Mouse (Mus musculus): Measurements from ENCODE around the gene Brinp2. TPM values are rescaled to one million over a fixed set of nuclear protein-coding genes. Genes with fewer than 3 reads are reported as not detected.

Gene Brinp2
- total and polyA plus RNA-seq, 3 experiments: 0.03 TPM; not detected in 2

- no peaks in the 10 kb centered on the region for H3K9me3 ChIP-seq (replicated peaks; ENCODE audit: insufficient read depth, low read length)
- no peak for DNase-seq (ENCODE audit: low read depth, low spot score)
- peaks cover 0 to 12% of the 10 kb centered on the region in 2 experiments; a peak in 3 of 4 replicates for H3K4me1 ChIP-seq (ENCODE audit: control insufficient read depth in 1 of 2, insufficient read depth in 2 of 2, low read length in 2 of 2)
- TF ChIP-seq HCFC1 (IDR thresholded peaks at IDR 0.05; ENCODE audit: low read depth, low read length) (no peak), TCF12 (IDR thresholded peaks at IDR 0.05; ENCODE audit: low read depth, low read length) (no peak), MYB (IDR thresholded peaks at IDR 0.05; ENCODE audit: low read depth, low read length) (no peak), POLR2A (IDR thresholded peaks at IDR 0.05; ENCODE audit: control insufficient read depth in 1 of 2, insufficient read depth in 1 of 2, low read depth in 1 of 2, low read length in 2 of 2, poor library complexity in 1 of 2) (no peak)
- H3K79me2 ChIP-seq (ENCODE audit: control insufficient read depth, insufficient read depth, low read length, poor library complexity): no peaks in the 10 kb centered on the region
- no peak overlapping the region for H3K27ac ChIP-seq (ENCODE audit: control insufficient read depth, low read depth, low read length)
- no peak overlapping the region for H3K9ac ChIP-seq (ENCODE audit: control insufficient read depth, low read depth, low read length, poor library complexity, severe bottlenecking)
- H3K36me3 ChIP-seq (ENCODE audit: control insufficient read depth in 1 of 2, insufficient read depth in 2 of 2, low read length in 2 of 2): peaks cover 0 to 18% of the 10 kb centered on the region in 2 experiments; a peak in 2 of 4 replicates
- H3K4me3 ChIP-seq (ENCODE audit: control insufficient read depth in 1 of 2, insufficient read depth in 1 of 2, low read depth in 2 of 2, low read length in 2 of 2): no peak overlapping the region
- H3K27me3 ChIP-seq (ENCODE audit: control insufficient read depth in 1 of 2, insufficient read depth in 2 of 2, low read length in 2 of 2): no peaks in the 10 kb centered on the region
These were observed 142.4 kb downstream of the Brinp2 start for GRCm38 (mm10) chr1:158213736-158214135.

DNA sequence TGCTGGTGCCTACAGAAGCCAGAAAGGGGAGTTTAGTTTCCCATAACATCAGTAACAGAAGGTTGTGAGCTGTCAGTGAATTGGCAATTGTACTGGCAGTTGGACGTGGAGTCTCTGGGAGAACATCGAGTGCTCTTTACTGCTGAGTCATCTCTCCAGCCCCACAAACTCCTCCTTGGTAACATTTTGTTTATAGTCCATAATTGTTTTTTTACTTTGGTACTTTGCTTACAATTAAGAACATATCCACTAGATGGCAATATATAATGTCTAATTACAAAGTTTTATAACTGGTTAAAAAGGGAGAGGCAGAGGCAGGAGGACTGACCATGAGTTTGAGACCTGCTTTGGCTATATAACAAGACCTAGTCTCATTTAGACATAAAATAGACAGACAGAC is 148.5 kb downstream of the Brinp2 start:
- TF ChIP-seq ZC3H11A (IDR thresholded peaks at IDR 0.05; ENCODE audit: low read depth, low read length) (peak; percentile 61), MAX (IDR thresholded peaks at IDR 0.05; ENCODE audit: low read length) (no peak), MYB (IDR thresholded peaks at IDR 0.05; ENCODE audit: low read depth, low read length) (no peak), MAFK (IDR thresholded peaks at IDR 0.05; ENCODE audit: borderline replicate concordance, low read depth, low read length) (peak; percentile 69), RAD21 (IDR thresholded peaks at IDR 0.05; ENCODE audit: low read depth, low read length) (peak; percentile 70), ZNF384 (IDR thresholded peaks at IDR 0.05; ENCODE audit: low read depth, low read length) (peak; percentile 88), SMC3 (IDR thresholded peaks at IDR 0.05; ENCODE audit: low read depth, low read length) (peak; percentile 57; the same call in 1 of the 2 replicates), CTCF (IDR thresholded peaks at IDR 0.05 in 2 of 3, conservative IDR thresholded peaks at IDR 0.05 in 1 of 3; ENCODE audit: control insufficient read depth in 1 of 3, insufficient read depth in 1 of 3, low read depth in 2 of 3, low read length in 3 of 3, poor library complexity in 1 of 3, severe bottlenecking in 1 of 3) (peak in 1 of 3 experiments; percentile 54; a peak in 2 of 6 replicates)

DNA sequence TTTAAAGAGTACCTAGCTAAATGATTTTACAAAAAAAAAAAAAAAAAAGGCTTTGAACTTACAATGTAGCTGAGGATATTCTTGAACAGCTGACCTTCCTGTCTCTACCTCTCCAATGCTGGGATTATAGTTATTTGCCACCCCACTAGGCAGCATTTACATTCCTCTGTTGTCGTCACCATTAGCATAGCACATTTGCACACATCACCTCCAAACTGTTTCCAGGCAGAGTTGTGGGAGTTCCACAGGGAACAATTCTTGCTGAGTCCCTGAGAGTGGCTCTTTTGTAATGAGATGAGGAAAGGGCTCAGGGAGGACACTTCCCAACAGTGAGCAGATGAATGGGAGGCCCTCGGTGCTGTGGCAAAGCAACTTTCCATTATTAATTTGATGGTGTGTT is 153.2 kb downstream of the Brinp2 start:
- H3K9ac ChIP-seq (ENCODE audit: control insufficient read depth, low read depth, low read length, poor library complexity, severe bottlenecking): no peak overlapping the region
- no peaks in the 10 kb centered on the region for H3K79me2 ChIP-seq (ENCODE audit: control insufficient read depth, insufficient read depth, low read length, poor library complexity)
- H3K36me3 ChIP-seq (ENCODE audit: control insufficient read depth in 1 of 2, insufficient read depth in 2 of 2, low read length in 2 of 2): no peaks in the 10 kb centered on the region
- H3K4me1 ChIP-seq (ENCODE audit: control insufficient read depth in 1 of 2, insufficient read depth in 2 of 2, low read length in 2 of 2): no peaks in the 10 kb centered on the region
- no peak for TF ChIP-seq MYC (IDR thresholded peaks at IDR 0.05; ENCODE audit: low read depth, low read length)
- no peak for TF ChIP-seq TCF12 (IDR thresholded peaks at IDR 0.05; ENCODE audit: low read depth, low read length)
- TF ChIP-seq TAL1 (IDR thresholded peaks at IDR 0.05; ENCODE audit: low read length): no peak
- no peak for TF ChIP-seq NELFE (IDR thresholded peaks at IDR 0.05; ENCODE audit: low read depth, low read length)
- TF ChIP-seq CHD2 (IDR thresholded peaks at IDR 0.05; ENCODE audit: low read length): no peak
- TF ChIP-seq MXI1 (IDR thresholded peaks at IDR 0.05; ENCODE audit: low read depth, low read length): no peak
- TF ChIP-seq JUND (IDR thresholded peaks at IDR 0.05; ENCODE audit: low read depth, low read length): no peak
- no peak for TF ChIP-seq GABPA (IDR thresholded peaks at IDR 0.05; ENCODE audit: low read depth, low read length)
- no peak for TF ChIP-seq ZMIZ1 (IDR thresholded peaks at IDR 0.05; ENCODE audit: low read depth, low read length)
- TF ChIP-seq GATA1 (IDR thresholded peaks at IDR 0.05; ENCODE audit: low read depth, low read length): no peak
- H3K27me3 ChIP-seq (ENCODE audit: control insufficient read depth in 1 of 2, insufficient read depth in 2 of 2, low read length in 2 of 2): no peaks in the 10 kb centered on the region
- no peaks in the 10 kb centered on the region for H3K9me3 ChIP-seq (replicated peaks; ENCODE audit: insufficient read depth, low read length)
- H3K27ac ChIP-seq (ENCODE audit: control insufficient read depth, low read depth, low read length): no peak overlapping the region
- DNase-seq (ENCODE audit: low read depth, low spot score): no peak
- no peak overlapping the region for H3K4me3 ChIP-seq (ENCODE audit: control insufficient read depth in 1 of 2, insufficient read depth in 1 of 2, low read depth in 2 of 2, low read length in 2 of 2)

More for the DNA sequence above, 148.5 kb downstream of the Brinp2 start:
- no peaks in the 10 kb centered on the region for H3K4me1 ChIP-seq (ENCODE audit: control insufficient read depth in 1 of 2, insufficient read depth in 2 of 2, low read length in 2 of 2)
- no peaks in the 10 kb centered on the region for H3K27me3 ChIP-seq (ENCODE audit: control insufficient read depth in 1 of 2, insufficient read depth in 2 of 2, low read length in 2 of 2)
- no peaks in the 10 kb centered on the region for H3K9me3 ChIP-seq (replicated peaks; ENCODE audit: insufficient read depth, low read length)
- H3K27ac ChIP-seq (ENCODE audit: control insufficient read depth, low read depth, low read length): no peak overlapping the region
- no peaks in the 10 kb centered on the region for H3K36me3 ChIP-seq (ENCODE audit: control insufficient read depth in 1 of 2, insufficient read depth in 2 of 2, low read length in 2 of 2)
- no peaks in the 10 kb centered on the region for H3K79me2 ChIP-seq (ENCODE audit: control insufficient read depth, insufficient read depth, low read length, poor library complexity)
- DNase-seq (ENCODE audit: low read depth, low spot score): peak; percentile 71
- no peak overlapping the region for H3K9ac ChIP-seq (ENCODE audit: control insufficient read depth, low read depth, low read length, poor library complexity, severe bottlenecking)
- no peak overlapping the region for H3K4me3 ChIP-seq (ENCODE audit: control insufficient read depth in 1 of 2, insufficient read depth in 1 of 2, low read depth in 2 of 2, low read length in 2 of 2)
